Mouse (Mus musculus) R1 (cell line): ENCODE measurements at regions not wholly inside any gene's neighbourhood (a gene's known extent, or its start where the extent isn't known, plus 50 kb on each side); places are given as distances from the start of the nearest gene placed in this dataset.
A peak's percentile ranks its signal among the peaks of the same experiment; 100 is the strongest.
"Not testable (repeated sequence)": the region's sequence is repeated elsewhere in the genome, so short reads cannot be mapped to it uniquely, and the experiment has no call there.

Experiments
- DNase-seq: peaks from one replicate; pipeline ENCODE4 v3.0.0-alpha.2; 2018; ENCODE audit warnings: low read depth, low spot score

DNA sequence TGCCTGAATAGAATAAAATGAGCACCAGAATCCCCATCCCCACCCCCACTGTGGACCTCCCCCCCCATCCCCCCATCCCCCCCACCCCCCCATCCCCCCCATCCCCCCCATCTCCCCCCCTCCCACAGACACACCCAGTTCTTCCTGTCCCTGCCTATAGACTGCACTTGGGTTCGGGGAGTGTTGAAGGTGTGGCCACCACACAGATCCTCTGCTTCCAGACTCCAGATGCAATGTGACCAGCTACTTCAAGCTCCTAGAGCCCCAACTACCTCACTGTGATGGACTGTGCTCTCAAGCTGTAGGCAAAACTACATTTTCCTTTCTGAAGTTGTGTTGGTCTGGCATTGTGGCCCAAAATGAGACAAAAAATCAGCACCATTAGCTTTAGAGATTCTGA lies 138.3 kb upstream of the Rybp start:
- peak; percentile 87 for DNase-seq

DNA sequence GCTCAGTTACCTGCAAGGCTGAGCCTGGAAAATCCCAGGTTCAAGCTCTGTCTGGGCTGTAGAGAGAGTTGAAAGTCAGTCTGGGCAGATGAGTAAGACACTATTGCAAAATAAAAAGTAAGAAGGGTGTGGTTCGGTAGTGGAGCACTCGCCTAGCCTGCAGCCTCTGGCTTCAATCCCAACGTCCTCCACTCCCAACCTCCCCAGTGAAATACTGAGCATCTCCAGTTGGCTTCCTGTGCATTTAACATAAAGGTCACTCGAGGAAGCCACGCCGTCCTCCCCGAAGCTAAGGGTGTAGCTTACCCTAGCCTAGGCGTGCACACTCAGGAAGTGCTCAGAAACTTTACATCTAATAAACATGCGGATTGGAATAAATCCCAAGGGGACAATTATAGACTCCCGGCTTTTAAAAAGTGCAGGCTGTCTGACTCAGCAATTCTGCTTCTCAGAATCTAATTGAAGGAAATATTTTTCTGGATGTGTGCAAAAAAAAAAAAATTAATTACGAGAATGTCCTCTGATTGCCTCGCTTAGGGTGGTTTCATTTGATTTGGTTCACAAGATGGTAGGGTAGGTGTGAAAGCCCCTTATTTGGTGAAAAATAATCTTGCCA lies 137.6 kb upstream of the Rybp start:
- peak; percentile 96 for DNase-seq

DNA sequence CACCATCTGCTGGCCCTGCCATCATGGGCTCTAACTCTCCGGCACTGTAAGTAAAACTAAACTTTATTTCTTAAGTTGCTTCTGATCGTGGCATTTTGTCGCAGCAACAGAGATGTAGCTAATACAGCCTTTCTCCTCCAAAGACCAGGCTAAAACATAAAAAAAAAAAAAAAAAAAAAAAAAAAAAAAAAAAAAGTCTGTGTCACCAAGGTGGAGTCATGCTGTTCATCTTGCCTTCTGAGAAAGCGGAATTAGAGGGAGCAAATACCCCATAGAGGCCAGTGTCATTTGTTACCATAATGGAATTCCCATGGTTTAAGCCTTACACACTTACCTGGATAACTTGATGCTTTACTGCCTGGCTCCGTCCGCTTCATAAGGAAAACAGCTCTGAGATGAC lies 136.9 kb upstream of the Rybp start:
- no peak for DNase-seq

- peak; percentile 81 for DNase-seq
Observed at GRCm38 (mm10) chr6:100423636-100424035, 136.4 kb upstream of the Rybp start.

- peak; percentile 68 for DNase-seq
Observed at GRCm38 (mm10) chr6:100422603-100423002, 135.3 kb upstream of the Rybp start.

DNA sequence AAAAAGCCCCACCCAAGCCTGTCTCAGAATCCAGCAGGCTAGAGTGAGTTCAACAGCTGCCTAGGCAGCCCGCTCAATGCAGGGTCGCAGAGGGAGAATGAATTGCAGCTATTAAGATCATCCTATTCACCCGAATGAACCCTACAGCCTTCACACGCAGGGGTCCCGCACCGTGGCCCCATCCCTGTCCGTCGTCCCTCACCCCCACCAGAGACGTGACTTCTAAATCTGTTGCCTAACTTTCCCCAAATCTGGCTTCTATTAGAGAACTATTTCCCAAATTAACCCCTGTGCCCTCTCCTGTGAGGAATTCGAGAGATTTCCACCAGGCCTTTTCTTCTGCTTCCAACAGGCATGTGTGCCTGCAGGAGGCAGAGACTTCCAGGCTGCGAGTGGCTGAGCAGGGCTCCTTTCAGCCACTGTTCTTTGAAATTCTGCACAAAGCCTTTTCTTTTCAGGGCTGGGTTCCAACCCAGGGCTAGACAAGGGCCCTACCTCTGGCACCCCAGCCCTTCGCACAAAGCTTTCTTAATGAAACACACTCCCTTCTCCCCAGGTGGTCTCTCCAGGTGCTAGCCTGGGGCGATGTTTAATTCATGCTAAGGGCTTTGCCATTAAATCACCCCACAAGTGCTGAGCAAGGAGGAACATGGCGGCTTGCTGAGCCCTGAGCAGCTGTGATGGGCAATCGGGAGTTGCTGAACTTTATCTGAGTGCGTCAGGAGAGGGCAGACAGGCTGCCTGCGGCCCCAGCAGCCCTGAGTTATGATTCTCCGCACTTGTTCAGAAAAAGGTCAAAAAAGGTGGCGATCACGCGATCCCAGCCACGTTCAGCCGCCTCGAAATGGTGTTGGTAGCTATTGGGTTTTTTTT lies 134.7 kb upstream of the Rybp start:
- DNase-seq, result peak; percentile 99

- DNase-seq, result peak; percentile 87
Observed at GRCm38 (mm10) chr6:100420602-100421001, 133.3 kb upstream of the Rybp start.

DNA sequence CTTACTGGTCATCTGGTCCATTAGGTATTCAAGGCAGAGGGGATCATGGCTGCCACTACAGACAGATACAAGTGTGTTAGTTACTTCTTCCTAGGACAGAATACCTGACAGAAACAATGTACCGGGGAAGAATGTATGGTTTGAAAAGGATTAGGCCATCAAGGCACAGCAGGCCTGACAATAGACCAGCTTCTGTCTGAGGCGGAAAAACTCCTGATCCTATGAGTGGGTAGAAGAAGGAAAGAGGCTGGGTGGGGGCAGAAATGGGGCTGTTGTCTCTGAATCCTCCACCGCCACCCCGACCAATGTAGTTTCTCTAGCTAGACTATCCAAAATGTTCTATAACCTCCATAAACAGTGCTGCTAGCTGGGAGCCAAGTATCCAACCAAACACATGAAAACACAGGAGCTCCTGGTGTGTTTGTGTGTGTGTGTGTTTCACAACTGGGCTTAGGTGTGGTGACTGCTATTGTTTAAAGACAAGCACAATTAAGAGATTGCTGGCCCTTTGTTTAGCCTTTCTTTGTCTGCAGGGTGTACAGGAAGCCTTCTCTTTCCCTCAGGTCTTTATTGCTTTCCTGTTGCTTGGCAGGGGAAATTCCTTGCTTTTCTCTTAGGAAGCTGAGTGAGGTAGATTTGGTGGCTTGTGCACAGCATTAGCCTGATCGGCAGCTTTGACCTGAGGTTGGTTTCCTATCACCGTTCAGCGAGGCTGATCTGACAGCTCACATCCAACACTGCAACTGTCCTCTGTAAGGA lies 132.7 kb upstream of the Rybp start:
- DNase-seq, result peak; percentile 98

DNA sequence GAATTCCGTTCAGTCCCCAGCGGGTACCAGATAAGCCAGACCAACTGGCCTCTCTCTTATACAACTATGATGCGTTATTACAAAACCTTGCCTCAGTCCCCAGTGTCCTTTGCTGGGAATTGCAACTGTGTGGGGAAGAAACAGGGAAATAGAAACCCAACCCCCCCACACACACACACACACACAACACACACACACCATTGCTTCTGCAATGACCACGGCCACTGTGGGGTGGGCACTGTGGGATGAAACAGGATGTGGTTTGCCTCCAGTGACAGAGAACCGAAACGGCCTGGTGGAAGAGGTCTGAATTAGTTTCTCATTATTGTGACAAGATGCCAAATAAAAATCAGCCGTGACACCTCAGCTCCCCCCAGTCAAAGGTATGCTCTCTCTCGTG lies 128.8 kb upstream of the Rybp start:
- DNase-seq, result no peak

DNA sequence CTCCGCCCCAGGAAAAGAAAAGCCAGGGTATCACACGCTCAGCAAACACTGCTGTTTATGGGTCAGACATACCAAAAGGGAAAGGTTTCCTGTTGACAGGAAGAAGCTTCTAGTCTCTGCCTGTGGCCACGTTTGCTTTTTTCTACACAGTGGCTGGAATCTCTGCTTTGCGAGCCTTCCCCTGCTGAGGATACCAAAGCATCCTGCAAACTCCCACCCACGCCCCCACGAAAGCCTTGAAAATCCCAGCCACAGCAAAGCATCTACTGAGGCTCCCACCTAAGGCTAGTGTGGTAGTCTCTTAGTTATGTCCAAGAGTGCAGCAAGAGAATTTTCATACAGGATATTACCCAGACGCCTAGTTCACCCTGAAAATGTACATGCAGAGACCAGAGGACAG lies 128.2 kb upstream of the Rybp start:
- no peak for DNase-seq

DNA sequence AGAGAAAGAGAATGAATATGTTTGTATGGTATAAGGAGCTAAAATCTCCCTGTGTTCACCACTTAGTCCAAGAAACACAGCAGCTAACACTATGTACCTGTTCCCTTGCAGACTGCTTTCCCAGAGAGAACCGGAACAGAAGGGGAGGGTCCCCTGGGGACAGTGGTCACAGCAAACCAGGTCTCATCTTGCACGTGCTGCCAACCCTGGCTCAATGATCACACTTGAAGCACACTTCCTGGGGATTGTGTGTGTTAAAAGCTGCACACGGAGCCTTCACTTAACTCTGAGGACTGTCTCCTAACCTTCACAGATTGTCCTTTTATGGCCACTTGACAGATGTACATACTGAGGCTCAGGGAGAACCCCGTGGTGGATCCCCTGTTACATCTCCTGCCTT lies 127.6 kb upstream of the Rybp start:
- DNase-seq, result no peak

DNA sequence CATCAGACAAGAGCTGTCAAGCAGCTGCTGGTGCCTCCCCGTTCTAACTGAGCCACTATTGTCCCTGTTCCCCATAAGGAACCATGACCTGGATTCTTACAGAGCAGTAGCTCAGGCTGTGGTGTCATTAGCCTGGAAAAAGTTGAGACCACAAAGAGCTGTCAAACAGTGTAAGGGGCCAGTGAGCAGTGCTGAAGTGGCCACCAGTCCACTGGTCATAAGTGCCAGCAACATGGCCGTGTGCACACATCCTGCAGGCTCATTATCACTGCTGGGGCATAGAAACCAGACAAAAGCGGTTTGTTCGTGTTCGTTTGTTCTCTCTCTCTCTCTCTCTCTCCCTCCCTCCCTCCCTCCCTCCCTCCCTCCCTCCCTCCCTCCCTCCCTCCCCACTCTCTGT lies 125.2 kb upstream of the Rybp start:
- DNase-seq, result no peak

GRCm38 (mm10) chr6:100411968-100412367 lies 124.7 kb upstream of the Rybp start:
- no peak for DNase-seq

GRCm38 (mm10) chr6:100410067-100410631 lies 122.9 kb upstream of the Rybp start:
- DNase-seq, result no peak

- no peak for DNase-seq
Observed at GRCm38 (mm10) chr6:100408826-100409225, 121.5 kb upstream of the Rybp start.

GRCm38 (mm10) chr6:100406504-100406903 lies 119.2 kb upstream of the Rybp start:
- DNase-seq, result no peak

DNA sequence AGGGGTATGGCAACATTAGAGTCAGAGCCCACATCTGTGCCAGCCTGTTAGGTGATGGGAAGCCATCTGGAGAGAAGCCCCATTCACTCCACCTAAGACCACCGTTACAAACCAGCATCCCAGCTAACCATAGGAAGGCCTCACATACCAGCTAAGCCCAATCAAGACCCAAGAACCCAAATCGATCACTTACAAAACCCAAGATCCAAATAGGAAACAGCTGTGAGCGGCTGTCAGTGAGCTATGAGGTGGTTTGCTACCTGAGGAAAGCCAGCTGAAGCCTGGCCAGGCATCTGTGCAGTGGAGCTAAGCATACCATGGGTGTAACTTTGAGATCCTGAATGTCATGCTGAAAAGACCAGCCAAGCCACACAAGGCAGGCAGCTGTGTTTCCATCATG lies 116.9 kb upstream of the Rybp start:
- DNase-seq, result no peak

GRCm38 (mm10) chr6:100402716-100403115 lies 115.4 kb upstream of the Rybp start:
- peak; percentile 58 for DNase-seq

GRCm38 (mm10) chr6:100401728-100402127 lies 114.4 kb upstream of the Rybp start:
- peak; percentile 45 for DNase-seq

DNA sequence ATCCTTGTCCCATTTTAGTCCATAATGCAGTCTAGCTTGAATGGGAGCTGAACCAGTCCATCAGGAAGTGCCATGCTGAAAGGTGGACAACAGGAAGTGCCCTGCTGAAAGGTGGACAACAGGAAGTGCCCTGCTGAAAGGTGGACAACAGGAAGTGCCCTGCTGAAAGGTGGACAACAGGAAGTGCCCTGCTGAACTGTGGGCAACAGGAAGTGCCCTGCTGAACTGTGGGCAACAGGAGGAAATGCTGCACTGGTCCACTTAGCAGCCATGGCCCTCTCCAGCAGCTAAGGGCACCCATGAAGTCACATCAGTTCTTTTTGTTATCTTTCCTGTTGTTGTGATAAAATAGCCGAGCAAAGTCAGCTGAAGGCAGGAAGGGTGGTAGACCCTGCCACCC lies 112.1 kb upstream of the Rybp start:
- not testable (repeated sequence) for DNase-seq

GRCm38 (mm10) chr6:100396311-100397200 lies 109.3 kb upstream of the Rybp start:
- no peak for DNase-seq
